Mouse (Mus musculus) cortical plate, adult 2 months (tissue): Measurements from ENCODE around the gene Adcy10. TPM values are rescaled to one million over a fixed set of nuclear protein-coding genes. Genes with fewer than 3 reads are reported as not detected.

Experiments used
- H3K27ac ChIP-seq: fragments of 200-500 bp; 2 replicates; pipeline ENCODE4 v1.5.1; 2012; ENCODE audit warnings: low read length, control low read depth, inconsistent platforms; ENCODE audit not compliant: insufficient read depth
- H3K4me1 ChIP-seq: fragments of 200-500 bp; 2 replicates; pipeline ENCODE4 v1.6.1; 2011; ENCODE audit warnings: low read length; ENCODE audit not compliant: control insufficient read depth, insufficient read depth
- H3K4me3 ChIP-seq: fragments of 200-500 bp; 2 replicates; pipeline ENCODE4 v1.5.1; 2011; ENCODE audit warnings: mild to moderate bottlenecking, low read length, control low read depth; ENCODE audit not compliant: insufficient read depth
- CTCF ChIP-seq: fragments of 200-500 bp; IDR thresholded peaks from 2 replicates; pipeline ENCODE4 v1.5.1; 2011; ENCODE audit warnings: mild to moderate bottlenecking, control low read depth, low read length; ENCODE audit not compliant: insufficient read depth; ENCODE audit errors: extremely low read depth
- POLR2A ChIP-seq: fragments of 200-500 bp; IDR thresholded peaks from 2 replicates; pipeline ENCODE4 v1.6.1; 2011; ENCODE audit warnings: mild to moderate bottlenecking, low read length, control low read depth; ENCODE audit not compliant: insufficient read depth; ENCODE audit errors: extremely low read depth
- polyA plus RNA-seq: library from polyadenylated mRNA; depleted of rRNA; stranded (reverse); fragments of >200 nt; gene quantifications from 2 replicates; pipeline ENCODE4 v1.2.3, GENCODE M21; 2012

The Adcy10 gene
- polyA plus RNA-seq, 1 experiment, result 0.21 TPM

DNA sequence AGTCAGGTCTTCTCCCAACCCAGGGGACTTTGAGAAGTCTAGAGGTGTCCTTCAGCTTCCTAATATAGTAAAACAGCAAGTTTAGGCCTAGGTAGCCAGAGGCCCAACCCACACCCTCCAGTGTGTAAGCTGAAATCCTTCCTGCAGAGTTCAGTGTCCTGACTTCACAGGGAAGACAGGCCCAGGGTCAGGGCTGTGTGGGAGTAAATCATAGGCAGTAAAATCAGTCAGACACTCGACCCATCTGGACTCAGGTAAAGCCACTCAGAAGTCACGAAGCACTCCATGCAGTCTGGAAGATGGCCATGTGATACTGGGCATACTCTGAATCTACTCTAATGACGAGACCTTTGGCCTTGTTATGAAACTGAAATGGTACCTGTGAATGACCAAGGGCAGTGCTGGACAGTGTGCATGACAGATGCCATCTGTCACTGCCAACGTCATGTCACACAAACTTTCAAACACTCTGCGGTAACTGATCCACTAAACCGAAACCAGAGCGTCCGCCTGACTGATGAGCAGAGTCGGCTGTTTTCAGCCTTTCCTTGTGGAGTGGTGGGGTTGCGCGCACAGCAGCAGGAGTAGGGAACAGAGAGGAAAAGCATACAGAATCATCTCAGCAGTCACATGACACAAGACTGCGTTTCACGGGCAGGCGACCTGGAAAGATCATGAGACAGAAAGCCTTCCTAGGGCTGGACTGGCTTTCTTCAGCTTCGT, 109.9 kb downstream of the Adcy10 start:
- H3K4me3 ChIP-seq, result no peak overlapping the region
- no peaks in the 10 kb centered on the region for H3K4me1 ChIP-seq

DNA sequence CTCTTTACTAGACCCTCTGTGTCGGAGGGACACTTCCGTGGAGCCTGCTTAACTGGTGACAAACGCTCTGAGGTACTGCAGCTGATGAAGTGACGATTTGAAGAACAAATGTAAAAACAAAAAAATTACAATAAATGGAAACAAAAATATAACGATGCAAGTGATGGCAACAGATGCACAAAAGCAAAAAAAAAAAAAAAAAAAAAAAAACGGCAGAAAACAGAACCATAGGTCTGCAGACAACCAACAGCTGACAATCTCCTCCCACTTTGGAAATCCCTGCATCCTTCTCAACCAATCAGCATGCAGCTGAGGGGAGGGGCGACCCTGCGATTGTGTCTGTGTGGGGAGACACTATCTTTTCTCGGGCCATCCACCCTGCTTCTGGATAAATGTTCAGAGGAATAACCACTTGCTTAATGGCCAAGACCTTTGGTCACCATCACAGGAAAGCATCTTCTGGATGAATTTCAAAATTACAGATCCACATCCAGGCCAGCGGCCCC, 116.8 kb downstream of the Adcy10 start:
- no peak for TF ChIP-seq CTCF
- TF ChIP-seq POLR2A, result no peak
- 0 out of 2 replicates have a peak, but pooled peaks cover 1% of the 10 kb centered on the region for H3K4me1 ChIP-seq

More for the DNA sequence above, 109.9 kb downstream of the Adcy10 start:
- no peak overlapping the region for H3K27ac ChIP-seq
- TF ChIP-seq CTCF (no peak), POLR2A (no peak)

DNA sequence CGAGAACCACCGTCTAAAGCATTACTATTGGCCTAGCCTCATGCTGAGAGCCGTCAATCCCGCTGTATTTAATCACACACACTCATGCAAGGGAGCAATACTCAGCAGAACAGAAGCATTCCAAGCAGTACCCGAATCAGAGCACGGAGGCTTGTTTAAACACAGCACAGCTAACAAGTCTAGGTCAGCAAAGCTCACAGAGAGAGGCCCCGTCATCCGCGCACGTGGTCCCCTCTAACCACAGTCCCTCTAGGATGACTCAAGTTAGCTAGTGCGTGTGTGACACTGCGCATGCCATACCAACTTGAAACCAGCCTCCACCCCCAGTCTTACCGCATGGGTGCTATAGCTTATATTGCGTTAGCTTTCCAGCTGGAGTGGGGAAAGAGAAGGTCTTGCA, 118.2 kb downstream of the Adcy10 start:
- H3K4me1 ChIP-seq, result 0 out of 2 replicates have a peak, but pooled peaks cover 1% of the 10 kb centered on the region
- H3K27ac ChIP-seq, result no peak overlapping the region
- no peak overlapping the region for H3K4me3 ChIP-seq
- no peak for TF ChIP-seq CTCF
- no peak for TF ChIP-seq POLR2A

More for the DNA sequence above, 116.8 kb downstream of the Adcy10 start:
- Histone ChIP-seq H3K27ac (no peak overlapping the region), H3K4me3 (no peak overlapping the region)

DNA sequence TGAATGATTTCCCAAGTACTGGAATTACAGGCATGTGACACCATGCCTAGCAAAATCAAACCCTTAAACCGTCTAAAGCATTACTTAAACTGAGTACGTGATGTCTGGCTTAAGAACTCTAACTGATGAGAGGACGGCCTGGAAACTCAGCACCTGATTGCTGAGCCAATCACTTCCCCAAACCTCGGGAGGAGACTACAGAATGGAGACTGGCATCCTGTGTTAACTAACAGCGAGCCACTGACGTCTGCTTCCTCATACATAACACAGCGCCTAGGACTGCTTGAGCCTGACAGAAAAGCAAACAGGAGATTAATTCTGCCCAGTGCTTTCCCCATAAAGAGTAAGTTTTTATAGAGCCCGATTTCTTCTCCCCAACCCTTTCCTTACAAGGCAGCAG, 119.2 kb downstream of the Adcy10 start:
- H3K4me3 ChIP-seq, result no peak overlapping the region
- H3K27ac ChIP-seq, result no peak overlapping the region
- TF ChIP-seq POLR2A (no peak), CTCF (no peak)
- H3K4me1 ChIP-seq, result 0 out of 2 replicates have a peak, but pooled peaks cover 1% of the 10 kb centered on the region

DNA sequence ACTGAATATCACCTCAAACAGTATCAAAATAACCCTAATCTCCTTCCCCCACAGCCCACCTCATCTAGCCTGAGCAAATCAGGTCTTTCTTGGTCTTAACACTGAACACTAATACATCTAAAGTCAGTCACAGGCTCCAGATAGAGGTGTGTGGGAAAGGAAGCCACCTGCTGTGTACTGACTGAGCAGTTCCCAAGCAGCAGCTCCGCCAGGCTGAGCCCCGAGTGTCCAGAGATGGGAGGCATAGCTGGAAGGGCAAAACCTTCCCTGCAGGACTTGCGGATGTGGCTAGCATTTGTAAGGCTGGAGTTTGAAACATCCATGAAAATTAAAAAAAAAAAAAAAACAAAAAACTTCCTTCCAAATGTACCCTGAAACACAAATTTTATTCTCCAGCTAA, 120.1 kb downstream of the Adcy10 start:
- Histone ChIP-seq H3K27ac (no peak overlapping the region), H3K4me1 (0 out of 2 replicates have a peak, but pooled peaks cover 1% of the 10 kb centered on the region), H3K4me3 (no peak overlapping the region)
- TF ChIP-seq CTCF, result no peak
- no peak for TF ChIP-seq POLR2A

DNA sequence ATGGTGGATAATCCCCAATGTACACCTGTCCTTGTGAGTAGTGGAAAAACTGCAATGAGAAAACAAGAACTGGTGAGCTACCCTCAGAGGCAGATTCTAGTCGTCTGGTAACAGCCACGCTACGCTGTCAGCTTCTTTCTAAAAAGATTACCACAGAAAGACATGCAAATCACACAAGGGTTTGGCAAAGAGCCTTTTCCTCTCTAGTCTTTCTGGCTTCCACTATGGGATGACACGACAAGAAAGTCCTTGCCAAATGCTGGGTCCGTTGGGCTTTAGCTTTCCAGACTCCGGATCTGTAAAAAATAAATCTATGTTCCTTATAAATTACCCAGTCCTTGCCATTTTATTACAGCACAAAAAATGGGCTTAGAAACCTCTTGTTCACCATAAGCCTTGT, 120.8 kb downstream of the Adcy10 start:
- H3K4me1 ChIP-seq, result peaks cover 3% of the 10 kb centered on the region; the same call in 1 of the 2 replicates

DNA sequence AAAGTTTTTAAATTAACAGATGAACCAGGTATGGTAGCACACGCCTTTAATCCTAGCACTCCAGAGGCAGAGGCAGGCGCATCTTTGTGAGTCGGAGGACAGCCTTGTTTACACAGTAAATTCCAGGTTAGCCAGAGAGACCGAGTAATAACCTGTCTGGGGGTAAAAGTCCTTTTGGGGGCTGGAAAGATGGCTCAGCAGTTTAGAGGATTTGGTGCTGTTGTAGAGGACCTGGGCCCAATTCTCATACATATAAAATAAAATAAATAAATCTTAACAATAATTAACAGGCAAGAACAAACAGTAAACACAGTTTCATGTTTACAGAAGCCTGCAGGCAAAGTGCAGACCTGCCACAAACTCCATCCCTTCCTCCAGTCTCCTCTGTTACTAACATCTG, 123.9 kb downstream of the Adcy10 start:
- H3K4me3 ChIP-seq, result no peak overlapping the region
- peaks cover 3% of the 10 kb centered on the region; the same call in 1 of the 2 replicates for H3K4me1 ChIP-seq
- H3K27ac ChIP-seq, result no peak overlapping the region
- TF ChIP-seq POLR2A (no peak), CTCF (no peak)

More for the DNA sequence above, 120.8 kb downstream of the Adcy10 start:
- Histone ChIP-seq H3K27ac (no peak overlapping the region), H3K4me3 (no peak overlapping the region)
- TF ChIP-seq POLR2A, result no peak
- TF ChIP-seq CTCF, result no peak

DNA sequence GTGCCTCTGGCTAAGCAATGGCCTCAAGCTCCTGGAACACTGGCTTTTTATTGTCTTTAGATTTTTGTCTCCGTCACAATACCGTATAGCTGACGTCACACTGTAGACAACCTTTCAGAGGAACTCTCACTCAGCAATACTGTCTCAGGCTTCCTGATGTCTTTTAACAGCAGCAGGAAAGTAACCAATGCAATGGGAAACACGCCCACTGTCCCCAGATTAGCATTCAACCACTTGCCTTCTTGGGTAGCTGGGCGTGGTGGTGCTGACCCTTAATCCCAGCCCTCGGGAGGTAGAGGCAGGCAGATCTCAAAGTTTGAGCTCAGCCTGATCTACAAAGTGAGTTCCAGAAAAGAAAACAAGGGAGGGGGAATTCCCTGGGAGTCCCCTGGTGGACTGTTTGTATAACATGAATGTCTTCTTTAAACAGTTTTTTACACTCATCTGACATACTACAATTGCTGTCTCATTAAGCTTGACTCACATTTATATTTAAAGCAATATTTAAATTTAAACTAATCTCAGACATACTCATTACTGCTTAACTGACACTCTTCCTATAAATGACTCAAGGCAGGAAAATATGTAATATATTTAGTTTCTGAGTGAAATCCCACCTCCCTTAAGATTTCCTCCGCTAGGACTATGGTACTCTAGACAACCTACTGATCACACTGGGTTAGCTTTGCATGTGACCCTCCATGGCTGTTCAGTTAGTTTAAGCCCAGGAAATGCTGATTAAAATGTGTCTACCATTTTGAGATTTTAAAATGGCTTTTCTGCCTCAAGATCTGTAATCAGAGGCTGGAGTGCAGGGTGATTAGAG, 124.7 kb downstream of the Adcy10 start:
- H3K4me1 ChIP-seq, result peaks cover 3% of the 10 kb centered on the region; the same call in 1 of the 2 replicates
- H3K4me3 ChIP-seq, result no peak overlapping the region
- H3K27ac ChIP-seq, result peak overlapping the region; percentile 55; the same call in 1 of the 2 replicates
- TF ChIP-seq CTCF (no peak), POLR2A (no peak)

DNA sequence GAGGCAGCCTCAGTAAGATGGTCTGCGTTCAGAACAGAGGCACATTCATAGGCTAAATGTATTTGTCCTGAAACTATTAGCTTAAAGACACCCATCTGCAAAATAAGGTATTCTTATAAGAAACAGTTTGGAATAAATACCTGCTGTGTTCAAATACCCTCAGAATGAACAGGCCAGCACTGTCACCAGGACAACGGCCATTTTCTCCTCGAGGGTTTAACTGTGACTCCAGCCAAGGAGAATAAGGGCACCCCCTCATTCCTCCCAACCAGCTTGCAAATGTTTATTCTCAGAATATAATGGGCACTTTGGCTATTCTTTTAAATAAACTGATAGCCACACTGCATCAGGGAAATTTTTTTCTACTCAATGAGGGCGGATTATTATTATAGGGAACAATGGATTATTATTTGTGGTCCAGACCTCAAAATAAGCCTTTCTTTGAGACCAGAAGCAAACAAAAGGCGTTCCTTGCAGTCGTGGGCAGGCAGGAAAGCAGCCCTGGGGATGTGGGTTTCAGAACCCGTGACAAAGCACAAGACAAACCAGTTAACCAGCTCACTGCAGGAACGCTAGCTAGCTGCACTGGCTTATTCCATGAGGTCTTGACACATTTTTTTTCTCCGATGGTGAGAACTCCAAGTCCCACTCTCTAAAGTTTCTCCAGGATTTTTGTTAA, 125.5 kb downstream of the Adcy10 start:
- no peak for TF ChIP-seq POLR2A
- TF ChIP-seq CTCF, result no peak

More for the DNA sequence above, 125.5 kb downstream of the Adcy10 start:
- Histone ChIP-seq H3K4me3 (no peak overlapping the region), H3K4me1 (peaks cover 2% of the 10 kb centered on the region; the same call in 1 of the 2 replicates), H3K27ac (peak overlapping the region; percentile 78)
